Mouse (Mus musculus) ES-Bruce4 (cell line): Measurements from ENCODE around the gene Slc25a21.

Source experiments
- CTCF ChIP-seq: IDR thresholded peaks from one replicate; pipeline ENCODE4 v1.8.1; 2011; ENCODE audit warnings: low read depth, low read length
- EP300 ChIP-seq: IDR thresholded peaks from 2 replicates; pipeline ENCODE4 v1.6.1; 2011; ENCODE audit warnings: low read depth, low read length; ENCODE audit not compliant: insufficient read depth
- POLR2A ChIP-seq: IDR thresholded peaks from one replicate; pipeline ENCODE4 v1.8.1; 2011; ENCODE audit warnings: low read length; ENCODE audit not compliant: insufficient read depth

GRCm38 (mm10) chr12:56687640-56688481, 509.4 kb downstream of the Slc25a21 start:
- TF ChIP-seq POLR2A (no peak), CTCF (no peak), EP300 (no peak)
